Mouse (Mus musculus) retina, postnatal 1 day (tissue): Measurements from ENCODE around the gene Setd4.
"Not testable (repeated sequence)": the region's sequence is repeated elsewhere in the genome, so short reads cannot be mapped to it uniquely, and the experiment has no call there.

Source experiments
- DNase-seq: peaks from one replicate; pipeline ENCODE4 v3.0.0-alpha.2; 2012

Gene Setd4

DNA sequence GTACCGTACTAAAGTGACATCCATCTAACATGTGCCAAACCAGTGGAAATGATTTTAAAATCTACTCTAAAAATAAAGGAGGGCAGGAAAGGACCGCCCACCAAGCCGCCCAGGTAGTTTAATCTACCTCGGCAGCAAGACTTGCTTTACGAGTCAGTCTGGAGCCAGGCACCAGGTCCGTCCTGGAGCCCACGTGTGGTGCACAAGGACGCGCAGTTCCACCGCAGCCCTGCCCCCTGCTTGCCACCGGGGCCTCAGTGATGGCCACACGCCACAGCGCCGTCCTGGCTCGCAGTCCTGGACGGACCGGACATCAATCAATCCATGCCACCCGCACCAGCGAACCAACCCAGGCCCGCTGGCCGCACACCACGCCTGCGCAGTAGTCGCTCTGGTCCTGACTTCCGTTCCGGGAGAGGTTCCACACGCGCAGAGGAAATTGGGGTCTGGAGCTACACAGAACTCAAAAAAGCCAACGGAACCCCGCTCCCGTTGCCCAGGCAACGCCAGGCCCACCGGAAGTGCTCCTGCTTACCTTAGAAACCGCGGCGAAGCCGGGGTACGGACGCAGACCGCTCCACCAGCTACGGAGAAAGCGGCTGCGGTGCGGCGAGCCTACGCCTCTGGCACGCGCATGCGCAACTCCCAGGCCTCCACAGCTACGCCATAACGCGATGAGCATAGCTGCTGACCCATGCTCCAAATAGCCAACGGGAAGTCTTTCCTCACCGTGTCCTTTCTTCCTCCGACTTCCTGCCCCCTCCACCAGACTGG is at the start of gene Setd4:
Setd4 (minus strand) TSS at position 625 of the 774 bp plus-strand sequence.
- peak; percentile 95 for DNase-seq

DNA sequence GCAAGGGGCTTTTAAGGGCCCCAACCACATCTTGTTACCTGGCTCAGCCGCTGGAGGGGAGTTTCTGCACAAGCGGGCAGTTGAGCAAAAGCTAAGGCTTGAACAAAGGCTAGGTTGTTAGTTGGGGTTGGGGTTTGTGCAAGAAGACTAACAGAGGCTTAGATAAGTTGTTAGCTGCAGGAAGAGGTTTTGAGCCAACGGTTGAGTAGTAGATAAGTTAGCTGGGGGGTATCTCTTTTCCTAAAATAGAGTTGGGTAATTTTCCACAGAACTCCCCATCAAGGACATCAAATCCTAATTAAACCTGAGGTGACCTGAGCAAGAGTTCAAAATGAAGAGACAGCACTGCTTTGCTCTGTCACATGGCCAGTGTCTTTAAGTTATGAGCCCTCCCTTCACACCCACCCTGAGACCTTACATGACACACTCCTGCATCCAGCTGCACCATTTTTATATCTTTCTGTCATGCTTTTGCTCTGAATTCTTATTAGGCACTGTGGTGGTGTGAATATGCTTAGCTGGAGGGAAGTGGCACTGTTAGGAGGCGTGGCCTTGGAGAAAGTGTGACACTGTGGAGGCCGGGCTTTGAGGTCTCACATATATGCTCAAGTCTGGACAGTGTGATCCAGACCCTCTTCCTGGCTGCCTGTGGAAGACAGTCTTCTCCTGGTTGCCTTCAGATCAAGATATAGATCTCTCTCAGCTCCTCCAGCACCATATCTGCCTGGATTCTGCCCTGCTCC is 44.7 kb upstream of the Setd4 start:
- DNase-seq: no peak

DNA sequence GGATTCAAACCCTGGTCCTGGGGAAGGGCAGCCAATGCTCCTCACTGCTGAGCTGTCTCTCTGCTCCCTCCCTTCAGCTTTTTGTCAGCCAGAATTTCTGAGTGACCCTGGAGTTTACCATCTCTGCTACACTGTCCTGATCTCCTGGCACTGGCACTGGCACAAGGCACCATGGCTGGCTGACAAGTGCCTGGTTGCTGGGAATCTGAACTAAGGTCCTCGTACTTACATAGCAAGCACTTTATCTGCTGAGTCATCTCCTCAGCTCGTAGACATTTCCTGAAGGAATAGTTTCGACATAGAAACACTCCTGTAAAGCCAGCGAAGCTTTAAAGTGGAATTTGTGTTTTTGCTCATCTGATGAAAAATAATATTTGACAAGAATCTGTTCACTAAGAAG is 40.1 kb upstream of the Setd4 start:
- DNase-seq: no peak

DNA sequence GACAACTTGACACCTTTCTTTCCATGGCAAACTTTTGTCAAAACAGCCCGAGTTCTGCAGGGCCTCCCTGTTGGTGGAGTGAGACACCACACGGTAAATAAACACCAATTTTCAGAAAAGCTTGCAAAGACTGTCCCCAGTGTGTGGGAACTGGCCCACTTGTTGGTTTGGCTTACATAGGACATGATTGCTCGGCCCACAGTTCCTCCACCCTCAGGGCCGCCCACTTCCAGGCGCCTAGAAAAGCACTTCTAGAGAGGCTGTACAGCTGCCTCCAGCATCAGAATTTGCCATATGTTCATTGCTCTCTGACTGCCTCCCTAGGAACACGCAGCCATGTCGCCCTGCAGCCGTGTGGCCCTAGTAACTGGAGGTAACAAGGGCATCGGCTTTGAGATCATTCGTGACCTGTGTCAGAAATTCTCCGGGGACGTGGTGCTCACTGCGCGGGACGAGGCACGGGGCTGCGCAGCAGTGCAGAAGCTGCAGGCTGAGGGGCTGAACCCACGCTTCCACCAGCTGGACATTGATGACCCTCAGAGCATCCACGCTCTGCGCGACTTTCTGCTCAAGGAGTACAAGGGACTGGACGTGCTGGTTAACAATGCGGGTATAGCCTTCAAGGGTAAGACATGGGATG is 24.0 kb upstream of the Setd4 start, which contains the start of gene Gm5678:
Gm5678 (plus strand) TSS at position 337 of the 640 bp plus-strand sequence.
- DNase-seq: no peak

DNA sequence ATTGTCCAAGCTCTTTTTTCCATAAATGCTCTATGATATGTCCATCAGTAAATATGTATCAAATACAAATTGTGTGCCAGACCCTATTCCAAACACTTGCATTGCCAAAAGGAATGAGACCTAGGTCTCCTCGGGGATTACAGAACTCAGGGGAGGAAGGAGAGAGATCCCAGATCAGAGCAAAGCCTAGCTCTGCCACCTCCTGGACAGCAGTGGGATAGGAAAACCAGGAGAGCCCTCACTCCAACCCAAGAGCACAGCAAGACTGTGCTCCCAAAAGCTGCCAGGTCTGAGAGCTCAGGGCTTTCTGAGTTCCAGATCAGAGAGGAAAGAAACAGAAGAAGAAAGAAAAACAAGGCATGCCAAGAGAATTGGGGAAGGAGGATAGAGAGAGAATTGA is 22.9 kb upstream of the Setd4 start:
- peak; percentile 33 for DNase-seq

DNA sequence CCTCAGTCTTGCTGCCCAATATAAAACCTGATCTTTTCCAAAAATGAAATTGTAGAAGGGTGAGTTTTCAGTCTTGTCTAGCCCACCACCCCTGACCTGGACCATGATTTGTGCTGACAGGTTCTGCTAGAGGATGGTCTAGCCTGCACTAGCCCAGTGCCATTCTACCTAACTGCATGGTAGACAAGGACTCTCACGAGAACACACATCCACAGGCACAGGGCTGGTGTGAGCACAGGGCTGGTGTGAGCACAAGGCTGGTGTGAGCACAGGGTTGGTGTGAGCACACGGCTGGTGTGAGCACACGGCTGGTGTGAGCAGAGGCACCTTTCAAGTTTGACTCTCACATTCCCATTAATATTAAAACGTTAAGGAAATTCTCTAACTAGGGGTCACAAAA is 20.8 kb upstream of the Setd4 start:
- DNase-seq: no peak

DNA sequence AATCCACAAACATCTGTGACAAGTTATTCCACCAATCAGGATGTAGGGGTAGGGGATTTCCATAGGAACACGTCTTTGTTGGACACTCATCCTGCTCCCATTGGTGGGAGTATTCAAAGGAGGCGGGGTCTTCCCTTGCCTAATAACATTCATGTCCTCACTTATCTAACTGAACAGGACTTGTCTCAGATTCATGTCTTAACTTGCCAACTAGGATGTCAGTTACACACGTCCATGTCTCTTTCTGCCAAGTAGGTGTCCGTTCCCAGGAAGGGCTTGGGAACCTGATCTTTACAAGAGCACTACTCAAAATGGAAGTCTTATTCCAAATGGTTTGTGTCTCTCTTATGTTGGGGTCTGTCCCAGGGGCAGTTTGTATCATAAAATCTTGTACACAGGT is 19.9 kb upstream of the Setd4 start:
- DNase-seq: not testable (repeated sequence)

DNA sequence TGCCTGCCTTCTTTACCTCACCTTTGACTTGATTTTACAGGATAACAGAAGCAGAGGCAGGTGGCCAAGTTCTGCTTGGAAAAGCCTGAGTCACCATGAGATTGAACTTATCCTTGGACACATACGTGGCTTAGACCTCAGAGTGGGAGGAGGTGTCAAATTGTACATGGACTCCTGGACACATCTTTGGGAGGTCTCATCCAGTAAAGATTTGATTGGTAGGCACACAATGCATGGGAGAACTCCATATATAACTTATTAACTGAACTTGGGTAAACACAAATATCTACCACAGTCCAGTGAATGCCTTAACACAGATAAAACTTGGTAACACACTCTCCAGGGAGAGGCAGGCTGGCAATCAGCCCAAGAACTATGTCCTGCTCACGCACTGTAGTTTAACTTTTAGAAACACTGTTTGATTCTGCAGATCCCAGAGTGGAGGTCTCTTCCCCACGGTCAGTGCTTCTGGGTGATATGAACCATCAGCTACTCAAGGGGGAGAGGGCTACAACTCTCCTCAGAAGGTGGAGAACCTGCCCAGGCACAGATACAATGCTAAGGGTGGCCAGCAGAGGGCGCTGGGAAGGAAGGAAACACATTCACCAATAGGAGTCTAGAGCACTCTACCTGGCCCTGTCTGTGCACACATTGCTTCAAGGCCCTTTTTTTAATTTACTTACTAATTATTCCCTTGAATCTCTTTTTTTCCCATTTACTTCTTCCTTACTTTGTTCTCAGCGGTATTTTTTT is 11.4 kb upstream of the Setd4 start:
- peak; percentile 65 for DNase-seq

DNA sequence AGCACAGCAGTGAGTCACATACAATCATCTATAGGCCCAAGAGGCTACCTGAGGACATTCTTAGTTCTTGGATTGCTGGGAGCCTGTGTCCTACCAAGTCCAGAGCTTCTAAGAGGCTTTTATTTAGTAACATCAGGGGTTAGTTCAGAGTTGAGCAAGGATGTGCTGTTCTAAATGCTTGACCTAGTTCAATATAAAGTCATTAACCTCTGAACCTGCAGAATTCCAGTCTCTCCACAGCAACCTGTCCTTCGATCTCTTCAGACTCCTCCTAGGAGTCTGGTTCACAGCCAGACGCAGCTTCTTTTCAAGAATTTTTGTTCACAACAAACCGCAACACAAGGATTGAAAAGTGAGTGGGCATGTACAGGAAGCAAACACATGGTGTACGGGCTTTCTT is 7.1 kb upstream of the Setd4 start:
- no peak for DNase-seq

DNA sequence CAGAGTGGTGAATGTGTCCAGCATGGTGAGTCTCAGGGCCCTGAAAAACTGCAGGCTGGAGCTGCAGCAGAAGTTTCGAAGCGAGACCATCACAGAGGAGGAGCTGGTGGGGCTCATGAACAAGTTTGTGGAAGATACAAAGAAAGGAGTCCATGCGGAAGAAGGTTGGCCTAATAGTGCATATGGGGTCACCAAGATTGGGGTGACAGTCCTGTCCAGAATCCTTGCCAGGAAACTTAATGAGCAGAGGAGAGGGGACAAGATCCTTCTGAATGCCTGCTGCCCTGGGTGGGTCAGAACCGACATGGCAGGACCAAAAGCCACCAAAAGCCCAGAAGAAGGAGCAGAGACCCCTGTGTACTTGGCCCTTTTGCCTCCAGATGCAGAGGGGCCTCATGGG is 5.9 kb upstream of the Setd4 start:
- no peak for DNase-seq

DNA sequence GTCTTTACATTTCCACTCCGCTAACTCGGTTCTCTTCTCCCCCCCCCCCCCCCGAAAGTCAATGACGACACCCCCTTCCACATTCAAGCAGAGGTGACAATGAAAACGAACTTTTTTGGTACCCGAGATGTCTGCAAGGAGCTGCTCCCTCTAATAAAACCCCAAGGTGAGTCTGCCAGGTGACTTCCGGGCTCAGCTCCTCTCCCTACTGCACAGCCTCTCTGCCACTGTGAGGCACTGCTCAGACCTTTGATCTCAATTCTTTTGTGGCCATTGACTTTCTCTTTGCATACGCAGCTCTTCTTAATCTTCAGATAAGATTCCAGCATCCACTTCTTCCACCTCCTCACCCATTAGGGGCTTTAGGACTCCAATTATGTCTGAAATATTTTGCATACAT is 4.9 kb upstream of the Setd4 start:
- no peak for DNase-seq

DNA sequence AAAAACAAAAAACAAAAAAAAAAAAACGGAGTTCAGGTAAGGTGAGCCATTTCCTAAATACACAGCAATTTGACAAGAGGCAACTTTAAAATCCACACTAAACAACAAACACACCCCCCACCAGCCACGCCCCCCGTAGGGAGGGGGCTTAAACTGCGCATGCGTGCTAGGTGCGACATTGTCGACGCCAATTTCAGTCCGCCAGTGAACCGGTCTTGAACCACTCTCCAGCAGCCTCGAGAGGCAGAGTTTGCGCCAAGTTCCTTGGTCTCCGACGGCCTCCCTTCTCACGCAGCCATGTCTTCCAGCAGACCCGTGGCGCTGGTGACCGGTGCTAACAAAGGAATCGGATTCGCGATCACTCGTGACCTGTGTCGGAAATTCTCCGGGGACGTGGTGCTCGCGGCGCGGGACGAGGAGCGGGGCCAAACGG is 3.8 kb upstream of the Setd4 start:
- DNase-seq: peak; percentile 88

DNA sequence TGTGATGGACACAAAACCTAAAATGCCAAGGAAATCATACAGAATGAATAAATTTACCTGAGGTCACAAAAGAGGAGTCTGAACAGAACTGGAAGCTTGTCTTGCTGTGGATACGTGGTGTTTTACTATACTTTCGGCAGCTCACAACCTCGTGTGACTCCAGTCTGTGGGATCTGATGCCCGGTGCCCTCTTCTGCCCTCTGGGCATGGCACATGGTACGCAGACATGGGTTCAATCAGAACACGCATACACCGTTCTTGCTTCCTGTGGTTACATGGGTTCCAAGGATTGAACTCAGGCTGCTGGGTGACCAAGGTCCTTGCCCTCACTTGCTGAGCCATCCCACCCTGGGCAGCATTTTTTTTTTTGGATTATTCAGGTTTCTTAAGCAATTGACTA is 2.3 kb upstream of the Setd4 start:
- DNase-seq: no peak

DNA sequence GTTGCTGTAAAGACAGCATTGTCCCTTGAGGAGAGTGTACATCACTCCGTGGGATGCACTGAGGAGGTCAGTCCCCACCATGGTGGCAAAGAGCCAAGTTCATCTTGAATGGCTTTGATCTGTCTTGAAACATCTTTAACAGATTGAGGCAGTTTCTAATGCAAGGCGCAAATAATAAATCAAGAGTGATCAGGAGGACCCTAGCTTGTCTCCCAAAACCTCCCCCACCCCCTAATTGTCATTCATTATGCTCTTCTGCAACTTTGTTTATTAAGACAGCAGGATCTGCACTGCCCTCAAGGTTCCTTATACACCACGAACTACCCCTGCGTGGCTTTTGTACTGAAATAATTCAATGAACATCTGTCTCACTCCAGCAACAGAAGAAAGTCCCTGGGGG is 1.7 kb upstream of the Setd4 start, which contains the start of gene Cbr1:
Cbr1 (plus strand) TSS at position 301 of the 400 bp plus-strand sequence.
- DNase-seq: no peak

DNA sequence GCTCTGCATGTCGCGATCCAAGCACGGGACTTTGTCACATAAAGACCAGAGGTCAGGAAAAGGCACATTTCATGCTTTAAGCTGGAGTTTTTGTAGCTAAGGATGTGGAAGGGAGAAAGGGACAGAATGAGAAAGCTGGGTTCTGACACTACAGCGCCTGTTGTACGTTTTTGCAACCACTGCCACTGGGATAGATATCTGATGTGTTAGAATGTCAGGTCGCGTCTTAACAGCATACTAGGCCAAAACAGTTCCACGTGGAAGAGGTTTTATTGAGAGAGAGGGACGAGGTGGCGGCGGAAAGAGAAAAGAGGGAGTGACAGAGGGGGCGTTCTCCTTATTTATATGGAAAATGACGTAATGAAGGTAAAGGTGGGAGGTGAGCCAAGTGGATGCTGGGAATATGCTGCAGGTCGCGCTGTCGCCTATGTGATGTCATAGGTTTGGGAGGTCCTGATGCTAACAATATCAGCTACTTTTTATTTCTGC is 662 bp upstream of the Setd4 start:
- DNase-seq: peak; percentile 48

DNA sequence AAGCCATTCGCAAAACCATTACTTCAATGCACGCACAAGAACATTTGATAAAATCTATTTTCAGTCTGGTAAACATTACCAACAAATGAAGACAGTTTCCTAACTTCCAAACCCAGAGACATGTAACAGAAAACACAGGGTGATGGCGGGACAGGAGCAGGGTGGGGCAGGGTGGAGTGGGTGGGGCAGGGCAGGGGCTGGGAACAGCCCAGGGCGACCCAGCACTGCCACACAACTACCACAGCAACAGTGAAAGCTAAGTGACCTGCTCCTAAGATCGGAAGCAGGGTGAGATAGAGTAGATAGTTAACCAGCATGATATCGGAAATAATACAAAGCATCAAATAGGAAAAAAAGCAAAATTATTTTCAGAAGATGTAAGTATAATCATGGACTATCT is 4.4 kb downstream of the Setd4 start:
- no peak for DNase-seq

DNA sequence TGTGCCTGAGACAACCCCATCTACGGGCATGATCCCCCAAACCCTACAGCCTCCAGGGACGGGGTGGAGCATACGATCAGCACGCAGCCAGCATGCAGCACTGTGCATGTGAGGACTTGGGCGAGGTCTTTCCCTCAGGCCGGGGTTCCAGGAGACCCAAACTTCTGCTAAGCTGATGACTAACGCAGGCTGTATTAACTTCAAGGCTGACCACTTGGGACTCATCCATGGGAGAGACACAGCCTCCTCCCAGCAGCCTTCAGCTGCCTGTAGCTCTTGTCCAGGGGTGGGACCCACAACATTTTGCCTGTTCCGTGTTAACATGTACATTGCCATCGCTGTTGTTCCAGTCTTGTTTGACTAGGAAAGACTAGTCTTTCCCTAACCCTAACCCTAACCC is 6.3 kb downstream of the Setd4 start:
- no peak for DNase-seq

DNA sequence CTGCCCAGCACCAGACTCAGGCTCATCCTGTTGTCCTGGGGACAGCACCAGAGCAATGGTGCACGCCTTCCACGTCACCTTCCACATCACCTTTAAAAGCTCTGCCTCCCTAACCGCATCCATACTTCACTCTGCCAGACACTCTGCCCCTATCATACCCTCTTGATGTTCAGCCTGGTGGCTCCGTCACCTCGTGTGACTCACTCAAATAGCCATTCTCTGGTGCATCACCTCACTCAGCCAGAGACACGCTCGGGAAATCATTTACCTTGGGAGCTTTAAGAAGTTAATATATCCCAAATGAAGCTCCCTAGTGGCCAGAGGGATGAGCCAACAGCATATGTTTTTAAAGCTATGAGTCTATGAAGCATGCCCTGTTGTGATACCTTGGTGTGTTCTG is 7.1 kb downstream of the Setd4 start:
- DNase-seq: no peak

DNA sequence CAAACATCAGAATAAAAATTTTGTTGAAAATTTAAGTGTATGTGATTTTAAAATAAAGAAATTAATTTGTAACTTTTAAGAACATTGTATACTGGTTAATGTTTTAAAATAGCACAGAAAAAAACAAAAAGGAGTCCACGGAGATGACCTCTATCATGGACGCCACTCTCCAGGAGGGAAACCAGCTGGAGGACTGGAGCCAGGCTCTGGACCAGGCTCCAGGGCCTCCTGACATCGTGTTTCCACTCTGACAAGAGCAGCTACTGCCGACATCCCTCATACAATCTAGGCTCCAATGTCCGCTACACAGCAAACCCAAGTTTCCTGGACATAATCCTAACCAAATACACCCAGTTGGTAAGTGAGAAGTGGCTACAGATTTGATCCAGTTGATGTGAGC is 8.1 kb downstream of the Setd4 start:
- DNase-seq: no peak

DNA sequence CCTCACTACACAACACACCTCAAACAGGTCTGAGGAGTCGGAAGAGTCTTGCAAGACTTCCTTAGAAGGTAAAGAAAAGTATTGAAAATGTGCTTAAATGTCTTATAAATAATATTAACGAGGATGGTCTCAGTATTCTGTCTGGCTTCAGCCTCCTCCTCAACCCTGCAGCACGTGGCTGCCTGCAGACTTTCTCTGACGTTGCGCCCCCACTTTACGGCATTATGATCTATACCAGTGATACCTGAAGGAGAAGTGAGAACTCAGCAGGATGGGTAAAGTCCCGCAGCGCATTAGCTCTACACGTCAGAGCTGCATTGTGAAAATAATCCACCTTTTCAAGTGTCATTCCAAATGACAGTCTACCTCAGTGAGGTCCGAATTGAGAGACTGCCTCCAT is 9.4 kb downstream of the Setd4 start:
- DNase-seq: no peak

DNA sequence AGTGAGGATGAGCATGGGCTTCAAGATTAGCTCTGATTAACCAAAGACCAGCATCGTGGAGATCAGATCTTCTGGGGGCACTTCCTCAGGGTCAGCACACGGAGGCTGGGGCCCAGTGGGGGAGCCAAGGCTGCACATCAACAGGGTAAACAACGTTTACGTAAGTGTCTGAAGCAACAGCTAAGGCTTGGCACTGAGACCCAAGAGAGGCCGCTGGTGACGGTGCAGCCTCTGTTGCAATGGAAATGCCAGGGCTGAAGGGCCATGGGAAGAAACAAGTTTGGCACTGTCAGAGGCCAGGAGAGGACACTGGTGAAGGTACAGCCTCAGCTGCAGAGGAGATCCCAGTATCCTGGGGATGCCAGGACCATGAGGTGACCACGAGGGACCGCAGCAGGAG is 10.5 kb downstream of the Setd4 start:
- no peak for DNase-seq

DNA sequence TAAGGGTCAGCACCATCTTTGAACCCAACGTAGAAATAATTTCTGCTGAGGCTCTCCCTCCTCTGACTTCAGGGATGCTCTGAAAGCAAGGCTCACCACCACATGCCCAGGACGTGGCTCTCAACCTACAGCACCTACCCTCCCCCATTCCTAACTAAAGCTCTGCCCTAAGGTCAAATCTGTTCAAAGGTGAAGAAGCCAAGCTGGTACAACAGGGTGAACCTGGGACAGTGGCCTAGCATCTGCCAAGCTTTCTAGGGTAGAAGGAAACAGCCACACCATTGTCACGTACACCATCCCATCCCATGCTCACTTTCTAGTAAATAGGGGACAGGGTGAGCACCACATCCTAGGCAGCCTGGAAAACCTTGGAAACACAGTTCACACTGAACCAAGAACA is 11.2 kb downstream of the Setd4 start:
- DNase-seq: no peak
